Mouse (Mus musculus) cortical plate, adult 2 months (tissue): ENCODE results near the gene Ryk. TPM values are rescaled to one million over a fixed set of nuclear protein-coding genes. Genes with fewer than 3 reads are reported as not detected.

Experiments used
- H3K27ac ChIP-seq: fragments of 200-500 bp; 2 replicates; pipeline ENCODE4 v1.5.1; 2012; ENCODE audit warnings: low read length, control low read depth, inconsistent platforms; ENCODE audit not compliant: insufficient read depth
- H3K4me1 ChIP-seq: fragments of 200-500 bp; 2 replicates; pipeline ENCODE4 v1.6.1; 2011; ENCODE audit warnings: low read length; ENCODE audit not compliant: control insufficient read depth, insufficient read depth
- H3K4me3 ChIP-seq: fragments of 200-500 bp; 2 replicates; pipeline ENCODE4 v1.5.1; 2011; ENCODE audit warnings: mild to moderate bottlenecking, low read length, control low read depth; ENCODE audit not compliant: insufficient read depth
- CTCF ChIP-seq: fragments of 200-500 bp; IDR thresholded peaks from 2 replicates; pipeline ENCODE4 v1.5.1; 2011; ENCODE audit warnings: mild to moderate bottlenecking, control low read depth, low read length; ENCODE audit not compliant: insufficient read depth; ENCODE audit errors: extremely low read depth
- POLR2A ChIP-seq: fragments of 200-500 bp; IDR thresholded peaks from 2 replicates; pipeline ENCODE4 v1.6.1; 2011; ENCODE audit warnings: mild to moderate bottlenecking, low read length, control low read depth; ENCODE audit not compliant: insufficient read depth; ENCODE audit errors: extremely low read depth
- polyA plus RNA-seq: library from polyadenylated mRNA; depleted of rRNA; stranded (reverse); fragments of >200 nt; gene quantifications from 2 replicates; pipeline ENCODE4 v1.2.3, GENCODE M21; 2012; rRNA removed

The Ryk gene
- polyA plus RNA-seq, 1 experiment: 30.8 TPM

- TF ChIP-seq CTCF (no peak), POLR2A (no peak)
- Histone ChIP-seq H3K4me3 (no peak overlapping the region), H3K4me1 (no peaks in the 10 kb centered on the region), H3K27ac (no peak overlapping the region)
Measured at GRCm38 (mm10) chr9:102929776-102930175, 95.1 kb downstream of the Ryk start.

- no peaks in the 10 kb centered on the region for H3K4me1 ChIP-seq
- no peak overlapping the region for H3K4me3 ChIP-seq
- no peak overlapping the region for H3K27ac ChIP-seq
- TF ChIP-seq POLR2A: no peak
- TF ChIP-seq CTCF: no peak
Measured at GRCm38 (mm10) chr9:102933925-102934721, 99.4 kb downstream of the Ryk start.

GRCm38 (mm10) chr9:102942221-102942620 is 107.5 kb downstream of the Ryk start:
- no peak for TF ChIP-seq CTCF
- no peak for TF ChIP-seq POLR2A
- H3K27ac ChIP-seq: no peak overlapping the region
- no peak overlapping the region for H3K4me3 ChIP-seq
- no peaks in the 10 kb centered on the region for H3K4me1 ChIP-seq

- no peak overlapping the region for H3K4me3 ChIP-seq
- H3K4me1 ChIP-seq: no peaks in the 10 kb centered on the region
- H3K27ac ChIP-seq: no peak overlapping the region
- TF ChIP-seq CTCF (no peak), POLR2A (no peak)
Measured at GRCm38 (mm10) chr9:102944891-102945290, 110.2 kb downstream of the Ryk start.

- H3K4me1 ChIP-seq: no peaks in the 10 kb centered on the region
Measured at GRCm38 (mm10) chr9:102946469-102947015, 111.8 kb downstream of the Ryk start.

GRCm38 (mm10) chr9:102948706-102949105 is 114.0 kb downstream of the Ryk start:
- Histone ChIP-seq H3K4me1 (no peaks in the 10 kb centered on the region), H3K27ac (no peak overlapping the region), H3K4me3 (no peak overlapping the region)
- TF ChIP-seq POLR2A: no peak
- TF ChIP-seq CTCF: no peak

More at GRCm38 (mm10) chr9:102946469-102947015, 111.8 kb downstream of the Ryk start:
- Histone ChIP-seq H3K4me3 (no peak overlapping the region), H3K27ac (no peak overlapping the region)
- TF ChIP-seq CTCF: no peak
- no peak for TF ChIP-seq POLR2A

GRCm38 (mm10) chr9:102951091-102951994 is 116.6 kb downstream of the Ryk start:
- Histone ChIP-seq H3K27ac (no peak overlapping the region), H3K4me1 (no peaks in the 10 kb centered on the region), H3K4me3 (no peak overlapping the region)
- TF ChIP-seq POLR2A: no peak
- no peak for TF ChIP-seq CTCF

GRCm38 (mm10) chr9:102955866-102956265 is 121.1 kb downstream of the Ryk start:
- no peaks in the 10 kb centered on the region for H3K4me1 ChIP-seq
- no peak overlapping the region for H3K4me3 ChIP-seq
- no peak for TF ChIP-seq CTCF
- no peak for TF ChIP-seq POLR2A
- no peak overlapping the region for H3K27ac ChIP-seq

Other genes starting within 250 kb of the Ryk start
- 145 and 170 TPM in 2 replicates for gene Anapc13, start 208.6 kb upstream of the Ryk start, polyA plus RNA-seq
- gene Cep63, start 208.4 kb upstream of the Ryk start, polyA plus RNA-seq: 36.7 and 37.8 TPM in 2 replicates
- gene Amotl2, start 118.2 kb upstream of the Ryk start, polyA plus RNA-seq: 13.3 and 16.1 TPM in 2 replicates
- gene Slco2a1, start 153.8 kb downstream of the Ryk start, polyA plus RNA-seq: 0.54 and 0.70 TPM in 2 replicates